Mouse (Mus musculus): ENCODE measurements around the gene Dnajb11. TPM values are rescaled to one million over a fixed set of nuclear protein-coding genes. Genes with fewer than 3 reads are reported as not detected.

Dnajb11 gene
- 10 to 100 TPM; 36.0 to 41.9 TPM for total RNA-seq (2021)
- long read RNA-seq, experiment 1, transcript Dnajb11-201 (10 exons, 1,927 nt) = major isoform, 82 of 84 reads
- long read RNA-seq, experiment 1, partial matches to known transcripts = 1 of 84 reads
- long read RNA-seq, experiment 1, other reads (novel, unspliced or antisense) = 0 of 84 reads
- long read RNA-seq, experiment 2, transcript Dnajb11-201 (10 exons, 1,927 nt) = major isoform, 102 of 102 reads
- long read RNA-seq, experiment 2, partial matches to known transcripts = 0 of 102 reads
- long read RNA-seq, experiment 2, other reads (novel, unspliced or antisense) = 0 of 102 reads

GRCm38 (mm10) chr16:22857431-22858113, at the start of gene Dnajb11, which contains the start of gene Tbccd1:
Gene Dnajb11, plus strand, starts transcription at chr16:22857845.
Gene Tbccd1, minus strand, starts transcription at chr16:22857669.
- peak; percentile 98 for DNase-seq

GRCm38 (mm10) chr16:22811477-22811876, 46.2 kb upstream of the Dnajb11 start, which contains the start of gene Crygs:
Gene Crygs, minus strand, starts transcription at chr16:22811577.
- no peak for DNase-seq
- intact Hi-C loops (cut with DNase I; ENCODE audit: low total_unique reads) = no loop called here

More at GRCm38 (mm10) chr16:22857431-22858113, at the start of gene Dnajb11, which contains the start of gene Tbccd1:
- intact Hi-C loops (cut with DNase I; ENCODE audit: low total_unique reads) = no loop called here

- no peak for DNase-seq
- intact Hi-C loops (cut with DNase I; ENCODE audit: low total_unique reads) = no loop called here
These were observed 36.9 kb upstream of the Dnajb11 start for GRCm38 (mm10) chr16:22820731-22821130.

- intact Hi-C loops (cut with DNase I; ENCODE audit: low total_unique reads) = no loop called here
- DNase-seq = no peak
These were observed 24.6 kb upstream of the Dnajb11 start for GRCm38 (mm10) chr16:22832932-22833525.

GRCm38 (mm10) chr16:22839146-22839857, 18.3 kb upstream of the Dnajb11 start:
- intact Hi-C loops (cut with DNase I; ENCODE audit: low total_unique reads) = no loop called here
- DNase-seq = no peak

- no peak for DNase-seq
- intact Hi-C loops (cut with DNase I; ENCODE audit: low total_unique reads) = no loop called here
These were observed 14.8 kb upstream of the Dnajb11 start for GRCm38 (mm10) chr16:22842871-22843270.

GRCm38 (mm10) chr16:22844061-22844801, 13.4 kb upstream of the Dnajb11 start:
- peak; percentile 80 for DNase-seq
- intact Hi-C loops (cut with DNase I; ENCODE audit: low total_unique reads) = no loop called here

GRCm38 (mm10) chr16:22844834-22845233, 12.8 kb upstream of the Dnajb11 start:
- intact Hi-C loops (cut with DNase I; ENCODE audit: low total_unique reads) = no loop called here
- DNase-seq = no peak

- intact Hi-C loops (cut with DNase I; ENCODE audit: low total_unique reads) = no loop called here
- DNase-seq = no peak
These were observed 12.2 kb upstream of the Dnajb11 start for GRCm38 (mm10) chr16:22845481-22845880.

GRCm38 (mm10) chr16:22847686-22848085, 10.0 kb upstream of the Dnajb11 start:
- intact Hi-C loops (cut with DNase I; ENCODE audit: low total_unique reads) = no loop called here
- DNase-seq = no peak

- DNase-seq = no peak
- intact Hi-C loops (cut with DNase I; ENCODE audit: low total_unique reads) = no loop called here
These were observed 9.3 kb upstream of the Dnajb11 start for GRCm38 (mm10) chr16:22848331-22848730.

GRCm38 (mm10) chr16:22852709-22853108, 4.9 kb upstream of the Dnajb11 start:
- intact Hi-C loops (cut with DNase I; ENCODE audit: low total_unique reads) = no loop called here
- no peak for DNase-seq

- intact Hi-C loops (cut with DNase I; ENCODE audit: low total_unique reads) = no loop called here
These were observed 872 bp upstream of the Dnajb11 start for GRCm38 (mm10) chr16:22856773-22857172.

GRCm38 (mm10) chr16:22872397-22872796, 14.8 kb downstream of the Dnajb11 start:
- intact Hi-C loops (cut with DNase I; ENCODE audit: low total_unique reads) = loop anchor here (5.0 kb wide), 1 partner anchor 175 kb away; no protein-coding TSS in a partner anchor
- DNase-seq = no peak

More at GRCm38 (mm10) chr16:22856773-22857172, 872 bp upstream of the Dnajb11 start:
- no peak for DNase-seq

GRCm38 (mm10) chr16:22873369-22873768, 15.7 kb downstream of the Dnajb11 start:
- DNase-seq = no peak
- intact Hi-C loops (cut with DNase I; ENCODE audit: low total_unique reads) = loop anchor here (5.0 kb wide), 1 partner anchor 174 kb away; no protein-coding TSS in a partner anchor

GRCm38 (mm10) chr16:22876218-22877043, 18.8 kb downstream of the Dnajb11 start:
- no peak for DNase-seq
- intact Hi-C loops (cut with DNase I; ENCODE audit: low total_unique reads) = loop anchor here (5.0 kb wide), 2 partner anchors 76 to 261 kb away; partner anchors contain the start of gene Hrg

- intact Hi-C loops (cut with DNase I; ENCODE audit: low total_unique reads) = loop anchor here (5.0 kb wide), 2 partner anchors 74 to 259 kb away; partner anchors contain the start of gene Hrg
- no peak for DNase-seq
These were observed 20.2 kb downstream of the Dnajb11 start for GRCm38 (mm10) chr16:22877660-22878390.
